Mouse (Mus musculus) cerebellum, adult 9-11 months (tissue): ENCODE measurements at regions not wholly inside any gene's neighbourhood (a gene's known extent, or its start where the extent isn't known, plus 50 kb on each side); places are given as distances from the start of the nearest gene placed in this dataset.

ENCODE experiments used
- DNase-seq: peaks from one replicate; pipeline ENCODE4 v3.0.0; 2022

GRCm38 (mm10) chr3:50507211-50507610, 63.8 kb upstream of the Slc7a11 start:
- no peak for DNase-seq
